Mouse (Mus musculus) layer of hippocampus, adult 2 months (tissue): Measurements from ENCODE around the gene Cped1. TPM values are rescaled to one million over a fixed set of nuclear protein-coding genes. Genes with fewer than 3 reads are reported as not detected.
"Not testable (repeated sequence)": the region's sequence is repeated elsewhere in the genome, so short reads cannot be mapped to it uniquely, and the experiment has no call there.

Experiments
- DNase-seq, 2 experiments: peaks; one replicate each; pipeline ENCODE4 v3.0.0; 2022; ENCODE audit warnings: low spot score in 2 of 2
- H3K27ac ChIP-seq: fragments of 200-600 bp; 2 replicates; pipeline ENCODE4 v1.8.1; 2022
- H3K4me3 ChIP-seq: fragments of 200-600 bp; 2 replicates; pipeline ENCODE4 v1.8.1; 2022; ENCODE audit warnings: mild to moderate bottlenecking
- CTCF ChIP-seq: fragments of 200-600 bp; conservative IDR thresholded peaks from 2 replicates; pipeline ENCODE4 v1.8.1; 2022; ENCODE audit warnings: antibody characterized with exemption, mild to moderate bottlenecking, moderate library complexity
- total RNA-seq, 2 experiments: library from RNA; stranded (reverse); gene quantifications; 2 replicates each; pipeline ENCODE4 v1.2.3; 2021

Gene Cped1
- total RNA-seq, 2 experiments from 2014 or later: 2.5 to 3.5 TPM

GRCm38 (mm10) chr6:22123332-22123731 lies 137.6 kb downstream of the Cped1 start:
- DNase-seq: no peak
- no peak for TF ChIP-seq CTCF
- Histone ChIP-seq H3K27ac (no peak overlapping the region), H3K4me3 (no peak overlapping the region)

DNA sequence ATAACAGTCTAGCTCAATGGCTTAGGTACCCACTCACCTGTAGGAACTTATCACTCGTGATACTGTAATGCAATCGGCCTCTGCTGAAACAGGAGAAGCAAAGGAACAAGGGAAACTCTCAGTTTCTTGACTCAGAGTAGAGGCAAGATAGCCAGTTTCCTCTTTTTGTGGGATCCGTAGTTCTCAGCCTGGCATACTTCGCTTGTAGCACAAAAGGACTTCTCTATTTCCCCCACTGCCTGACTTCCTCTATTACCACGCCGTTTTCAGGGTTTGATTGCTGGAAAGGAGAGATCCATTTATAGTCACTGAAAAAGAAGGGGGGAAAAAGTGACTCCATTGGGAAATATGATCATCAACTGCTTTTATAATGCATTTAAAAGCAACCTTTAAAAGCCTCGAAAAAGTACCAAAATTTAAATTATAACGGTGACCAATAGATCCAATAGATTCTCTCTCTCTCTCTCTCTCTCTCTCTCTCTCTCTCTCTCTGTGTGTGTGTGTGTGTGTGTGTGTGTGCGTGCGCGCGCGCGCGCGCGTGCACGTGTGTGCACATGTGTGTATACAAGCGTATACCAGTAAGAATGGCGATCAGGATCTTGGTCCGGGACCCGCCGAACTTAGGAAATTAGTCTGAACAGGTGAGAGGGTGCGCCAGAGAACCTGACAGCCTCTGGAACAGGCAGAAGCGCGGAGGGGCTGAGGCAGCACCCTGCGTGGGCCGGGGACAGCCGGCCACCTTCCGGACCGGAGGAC lies 139.0 kb downstream of the Cped1 start:
- not testable (repeated sequence) for DNase-seq, H3K4me3 ChIP-seq, H3K27ac ChIP-seq

GRCm38 (mm10) chr6:22135038-22135631 lies 149.4 kb downstream of the Cped1 start:
- no peak for TF ChIP-seq CTCF
- no peak overlapping the region for H3K4me3 ChIP-seq
- no peak for DNase-seq
- no peak overlapping the region for H3K27ac ChIP-seq

- no peak; the same call in 1 of the 2 replicates for TF ChIP-seq CTCF
- no peak overlapping the region for H3K27ac ChIP-seq
- no peak for DNase-seq
- H3K4me3 ChIP-seq: no peak overlapping the region
Measured at GRCm38 (mm10) chr6:22136805-22137204, 151.1 kb downstream of the Cped1 start.

- no peak for TF ChIP-seq CTCF
- no peak for DNase-seq
- H3K27ac ChIP-seq: no peak overlapping the region
- peak overlapping the region; percentile 37; the same call in 1 of the 2 replicates for H3K4me3 ChIP-seq
Measured at GRCm38 (mm10) chr6:22140786-22141185, 155.1 kb downstream of the Cped1 start.

- no peak for TF ChIP-seq CTCF
- no peak overlapping the region for H3K4me3 ChIP-seq
- H3K27ac ChIP-seq: no peak overlapping the region
- no peak for DNase-seq
Measured at GRCm38 (mm10) chr6:22147236-22147635, 161.5 kb downstream of the Cped1 start.

GRCm38 (mm10) chr6:22148511-22148910 lies 162.8 kb downstream of the Cped1 start:
- Histone ChIP-seq H3K27ac (no peak overlapping the region), H3K4me3 (no peak overlapping the region)
- no peak for TF ChIP-seq CTCF
- no peak for DNase-seq

GRCm38 (mm10) chr6:22157461-22157860 lies 171.7 kb downstream of the Cped1 start:
- no peak for TF ChIP-seq CTCF
- H3K27ac ChIP-seq: no peak overlapping the region
- no peak for DNase-seq
- H3K4me3 ChIP-seq: no peak overlapping the region

DNA sequence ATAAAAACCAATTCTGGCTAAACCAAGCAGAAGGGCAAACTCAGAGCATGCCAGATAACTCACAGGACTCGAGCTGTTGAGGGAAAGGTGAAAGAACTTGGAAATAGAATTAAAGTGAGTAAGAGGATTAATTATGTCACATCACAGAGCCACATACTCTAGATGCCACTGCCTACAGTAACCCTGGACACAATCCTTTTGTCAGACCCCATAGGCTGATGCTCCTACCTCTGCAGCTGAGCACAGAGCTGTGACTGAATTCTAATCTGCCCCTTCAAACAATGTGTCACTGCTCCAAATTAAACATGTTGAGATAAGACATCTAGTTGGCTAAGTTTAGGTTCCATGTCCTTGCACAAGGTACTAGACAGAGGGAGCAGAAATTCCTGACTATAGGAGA lies 176.2 kb downstream of the Cped1 start:
- H3K4me3 ChIP-seq: no peak overlapping the region
- TF ChIP-seq CTCF: no peak
- no peak for DNase-seq
- no peak overlapping the region for H3K27ac ChIP-seq

DNA sequence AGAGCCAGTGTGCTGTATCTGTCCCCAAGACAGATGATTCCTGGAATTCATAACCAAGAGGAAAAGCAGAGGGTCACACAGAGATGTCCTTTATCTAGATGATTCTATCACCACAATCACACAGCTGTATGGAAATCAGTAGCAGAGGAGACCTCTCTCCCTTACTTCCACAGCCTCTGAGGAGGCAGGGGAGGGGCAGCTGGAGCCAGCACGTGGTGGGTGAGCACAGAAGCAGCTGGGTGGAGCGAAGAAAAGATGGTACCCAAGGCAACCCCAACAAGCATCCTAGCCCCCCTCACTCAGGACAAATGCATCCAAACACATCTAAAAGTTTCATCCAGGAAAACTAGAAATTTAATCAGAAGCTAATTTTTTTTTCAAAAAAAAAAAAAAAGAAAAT lies 182.7 kb downstream of the Cped1 start:
- no peak overlapping the region for H3K27ac ChIP-seq
- no peak for DNase-seq
- no peak overlapping the region for H3K4me3 ChIP-seq
- TF ChIP-seq CTCF: no peak

DNA sequence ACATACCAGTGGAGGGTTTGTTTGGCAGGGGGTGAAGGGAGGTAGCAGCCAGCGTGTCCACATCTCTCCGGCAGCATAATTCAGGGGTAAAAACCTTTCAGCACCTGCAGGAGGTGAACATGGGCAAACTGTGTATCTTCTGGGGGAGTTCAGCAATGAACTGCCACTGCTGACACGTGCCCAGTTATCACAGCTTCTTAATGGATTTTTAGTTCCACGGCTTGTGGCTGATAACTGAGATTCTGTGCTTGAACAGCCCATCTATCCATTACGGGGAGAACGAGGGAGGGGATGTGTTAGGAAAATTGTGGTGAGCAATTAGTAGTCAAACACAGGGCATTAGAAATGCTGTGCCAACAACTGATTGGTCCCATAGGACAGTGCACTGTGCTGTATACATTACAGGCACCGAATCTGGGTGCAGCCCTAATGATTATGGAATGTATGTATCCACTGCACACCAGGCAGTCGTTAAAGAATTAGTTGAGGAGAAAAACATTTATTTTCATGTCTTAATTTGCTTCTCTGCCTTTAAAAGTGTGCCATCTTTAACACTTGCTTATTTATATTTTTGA lies 193.1 kb downstream of the Cped1 start:
- H3K4me3 ChIP-seq: no peak overlapping the region
- H3K27ac ChIP-seq: no peak overlapping the region
- TF ChIP-seq CTCF: no peak
- DNase-seq: no peak

DNA sequence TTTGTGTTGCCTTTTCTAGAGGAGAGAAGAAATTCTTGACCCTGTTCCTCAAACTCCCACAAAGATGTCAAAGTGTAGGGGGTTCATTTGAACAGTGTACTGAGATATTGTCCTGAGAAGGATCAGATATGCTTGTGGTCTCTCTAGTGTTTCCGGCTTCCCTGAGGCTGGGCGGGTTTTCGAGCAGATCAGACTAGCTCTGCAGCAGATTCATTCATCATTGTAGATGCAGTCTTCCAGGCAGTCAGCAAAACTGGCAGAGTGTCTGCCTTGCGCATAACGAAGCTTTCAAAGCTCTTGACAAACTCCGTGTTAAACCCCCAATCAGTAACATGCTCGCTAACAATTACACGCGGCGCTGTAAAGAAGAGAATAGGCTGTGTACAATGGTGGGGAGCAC lies 194.6 kb downstream of the Cped1 start:
- Histone ChIP-seq H3K27ac (no peak overlapping the region), H3K4me3 (peak overlapping the region; percentile 35)
- TF ChIP-seq CTCF: no peak
- peak; percentile 22 to 30 for DNase-seq

- Histone ChIP-seq H3K27ac (no peak overlapping the region), H3K4me3 (no peak overlapping the region)
- DNase-seq: no peak
- no peak for TF ChIP-seq CTCF
Measured at GRCm38 (mm10) chr6:22186967-22187366, 201.3 kb downstream of the Cped1 start.
